Mouse (Mus musculus) kidney, adult 2 months (tissue): ENCODE data around the gene Parp8. TPM values are rescaled to one million over a fixed set of nuclear protein-coding genes. Genes with fewer than 3 reads are reported as not detected.

Source experiments
- DNase-seq: peaks from one replicate; pipeline ENCODE4 v3.0.0; 2021
- H3K27ac ChIP-seq: fragments of 200-500 bp; 2 replicates; pipeline ENCODE4 v1.5.1; 2012; ENCODE audit warnings: low read depth, low read length, control low read depth, inconsistent platforms; ENCODE audit not compliant: insufficient read depth
- H3K27me3 ChIP-seq: fragments of 200-500 bp; replicated peaks from 2 replicates; pipeline ENCODE4 v1.6.1; 2012; ENCODE audit warnings: mild to moderate bottlenecking, moderate library complexity, low read length, inconsistent platforms; ENCODE audit not compliant: control insufficient read depth, insufficient read depth
- H3K36me3 ChIP-seq: fragments of 200-500 bp; 2 replicates; pipeline ENCODE4 v1.6.1; 2012; ENCODE audit warnings: mild to moderate bottlenecking, moderate library complexity, low read length, inconsistent platforms; ENCODE audit not compliant: control insufficient read depth, insufficient read depth
- H3K4me1 ChIP-seq: fragments of 200-500 bp; 2 replicates; pipeline ENCODE4 v1.6.1; 2011; ENCODE audit warnings: low read length; ENCODE audit not compliant: control insufficient read depth, insufficient read depth
- H3K4me3 ChIP-seq: fragments of 200-500 bp; 2 replicates; pipeline ENCODE4 v1.5.1; 2011; ENCODE audit warnings: mild to moderate bottlenecking, low read depth, low read length, control low read depth; ENCODE audit not compliant: insufficient read depth
- CTCF ChIP-seq: fragments of 200-500 bp; conservative IDR thresholded peaks from 2 replicates; pipeline ENCODE4 v1.5.1; 2011; ENCODE audit warnings: low read depth, mild to moderate bottlenecking, control low read depth, low read length, moderate library complexity, mixed read lengths; ENCODE audit not compliant: insufficient read depth, insufficient read length
- POLR2A ChIP-seq: fragments of 200-500 bp; IDR thresholded peaks from one replicate; pipeline ENCODE4 v1.6.1; 2011; ENCODE audit warnings: low read depth, low read length, control low read depth
- WGBS: fragments of 180-500 bp; shearing (Covaris S2); methylation state at CpG from one replicate; pipeline ENCODE4 v1.1.7; 2018; 5-methylcytosine and 5-hydroxymethylcytosine counted together
- polyA plus RNA-seq: library from polyadenylated mRNA; depleted of rRNA; stranded (reverse); fragments of >200 nt; gene quantifications from 2 replicates; pipeline ENCODE4 v1.2.3, GENCODE M21; 2012; rRNA removed

Parp8 gene
- polyA plus RNA-seq, 1 experiment = 10.1 TPM

- peaks cover 2% of the 10 kb centered on the region; the same call in 1 of the 2 replicates for H3K4me1 ChIP-seq
- H3K27ac ChIP-seq = no peak overlapping the region
- no peaks in the 10 kb centered on the region for H3K36me3 ChIP-seq
- TF ChIP-seq POLR2A (no peak), CTCF (no peak)
- DNase-seq = no peak
- 80% methylated on average over 10 of the region's 10 CpGs for WGBS
- H3K4me3 ChIP-seq = no peak overlapping the region
- H3K27me3 ChIP-seq = no peaks in the 10 kb centered on the region
Measured at GRCm38 (mm10) chr13:116879580-116880192, 145.7 kb downstream of the Parp8 start.

- Histone ChIP-seq H3K27ac (no peak overlapping the region), H3K27me3 (no peaks in the 10 kb centered on the region), H3K36me3 (peaks cover 2% of the 10 kb centered on the region; the same call in 1 of the 2 replicates), H3K4me3 (no peak overlapping the region), H3K4me1 (no peaks in the 10 kb centered on the region)
- TF ChIP-seq CTCF = no peak
- TF ChIP-seq POLR2A = no peak
- DNase-seq = no peak
- 68% methylated on average over 1 of the region's 1 CpGs for WGBS
Measured at GRCm38 (mm10) chr13:116870221-116870620, 155.1 kb downstream of the Parp8 start.

- Histone ChIP-seq H3K27me3 (no peaks in the 10 kb centered on the region), H3K4me3 (no peak overlapping the region), H3K4me1 (no peaks in the 10 kb centered on the region), H3K27ac (no peak overlapping the region), H3K36me3 (no peaks in the 10 kb centered on the region)
- no peak for DNase-seq
- TF ChIP-seq POLR2A = no peak
- TF ChIP-seq CTCF = no peak
- WGBS = 77% methylated on average over 5 of the region's 5 CpGs
Measured at GRCm38 (mm10) chr13:116843937-116844336, 181.4 kb downstream of the Parp8 start.

GRCm38 (mm10) chr13:116830984-116831383 lies 194.4 kb downstream of the Parp8 start:
- peak; percentile 10 for DNase-seq

GRCm38 (mm10) chr13:116829015-116829414 lies 196.3 kb downstream of the Parp8 start:
- Histone ChIP-seq H3K27me3 (no peaks in the 10 kb centered on the region), H3K4me3 (no peak overlapping the region), H3K36me3 (no peaks in the 10 kb centered on the region), H3K4me1 (no peaks in the 10 kb centered on the region), H3K27ac (no peak overlapping the region)
- WGBS = 88% methylated on average over 3 of the region's 3 CpGs
- no peak for DNase-seq
- TF ChIP-seq POLR2A = no peak
- no peak for TF ChIP-seq CTCF

More at GRCm38 (mm10) chr13:116830984-116831383, 194.4 kb downstream of the Parp8 start:
- no peak overlapping the region for H3K4me3 ChIP-seq
- no peak overlapping the region for H3K27ac ChIP-seq
- H3K27me3 ChIP-seq = no peaks in the 10 kb centered on the region
- H3K36me3 ChIP-seq = no peaks in the 10 kb centered on the region
- no peak for TF ChIP-seq CTCF
- no peak for TF ChIP-seq POLR2A
- H3K4me1 ChIP-seq = no peaks in the 10 kb centered on the region

- DNase-seq = no peak
- WGBS = 89% methylated on average over 1 of the region's 1 CpGs
- TF ChIP-seq CTCF (no peak), POLR2A (no peak)
Measured at GRCm38 (mm10) chr13:116811456-116811855, 213.9 kb downstream of the Parp8 start.

More at GRCm38 (mm10) chr13:116811456-116811855, 213.9 kb downstream of the Parp8 start:
- Histone ChIP-seq H3K4me3 (no peak overlapping the region), H3K27me3 (no peaks in the 10 kb centered on the region), H3K27ac (no peak overlapping the region), H3K4me1 (no peaks in the 10 kb centered on the region), H3K36me3 (no peaks in the 10 kb centered on the region)

Other genes starting within 250 kb of the Parp8 start
- gene Emb, start 183.0 kb upstream of the Parp8 start, polyA plus RNA-seq = 13.7 and 15.3 TPM in 2 replicates
- gene Gm17509, start 195.5 kb upstream of the Parp8 start, polyA plus RNA-seq = 0.04 TPM in 1 of 2 replicates, not detected in the other